Mouse (Mus musculus): ENCODE results near the gene Slamf8.

DNA sequence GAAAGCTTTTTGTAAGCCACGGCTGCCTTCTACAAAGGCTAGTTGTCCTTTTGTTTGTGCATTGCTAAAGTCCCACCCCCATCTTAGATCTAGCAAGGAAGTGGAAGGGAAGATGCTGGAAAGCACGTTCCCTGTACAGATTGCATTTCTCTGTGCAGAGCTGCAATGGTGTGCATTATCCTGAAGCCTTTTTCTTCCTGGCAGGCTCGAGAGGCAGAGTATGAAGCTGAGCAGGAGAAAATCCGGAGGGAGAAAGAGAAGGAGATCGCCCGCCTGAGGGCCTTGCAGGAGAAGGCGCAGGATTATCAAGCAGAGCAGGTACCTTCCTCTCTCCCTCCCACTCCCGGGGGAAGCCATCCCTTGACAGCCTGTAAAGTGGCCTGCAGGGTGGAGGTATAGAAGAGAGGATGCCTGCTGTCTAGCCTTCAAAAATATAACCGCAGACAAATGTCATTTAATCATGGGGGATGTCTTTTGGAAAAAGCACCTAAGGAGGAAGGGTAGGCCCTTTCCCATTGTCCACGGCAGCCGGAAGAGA, 50.0 kb downstream of the Slamf8 start:
- TF ChIP-seq CTCF (IDR thresholded peaks at IDR 0.05; ENCODE audit: borderline replicate concordance, control insufficient read depth, extremely low read depth, insufficient read depth, low read length, poor library complexity) = no peak
- no peak for TF ChIP-seq POLR2A (IDR thresholded peaks at IDR 0.05; ENCODE audit: control insufficient read depth, extremely low read depth, insufficient read depth, low read length, poor library complexity)
